Mouse (Mus musculus) large intestine, adult 2 months (tissue): Measurements from ENCODE around the gene Gm49392. TPM values are rescaled to one million over a fixed set of nuclear protein-coding genes. Genes with fewer than 3 reads are reported as not detected.
"Not testable (repeated sequence)": the region's sequence is repeated elsewhere in the genome, so short reads cannot be mapped to it uniquely, and the experiment has no call there.

Experiments used
- DNase-seq: peaks from one replicate; pipeline ENCODE4 v3.0.0-alpha.2; 2012; ENCODE audit warnings: low read depth, low spot score
- WGBS: fragments of 180-500 bp; shearing (Covaris S2); methylation state at CpG from one replicate; pipeline ENCODE4 v1.1.7; 2018; 5-methylcytosine and 5-hydroxymethylcytosine counted together
- polyA plus RNA-seq: library from polyadenylated mRNA; depleted of rRNA; stranded (reverse); fragments of >200 nt; gene quantifications from 2 replicates; pipeline ENCODE4 v1.2.3, GENCODE M21; 2012; rRNA removed

Gm49392 gene
- 0.14 and 0.15 TPM in 2 replicates for polyA plus RNA-seq

DNA sequence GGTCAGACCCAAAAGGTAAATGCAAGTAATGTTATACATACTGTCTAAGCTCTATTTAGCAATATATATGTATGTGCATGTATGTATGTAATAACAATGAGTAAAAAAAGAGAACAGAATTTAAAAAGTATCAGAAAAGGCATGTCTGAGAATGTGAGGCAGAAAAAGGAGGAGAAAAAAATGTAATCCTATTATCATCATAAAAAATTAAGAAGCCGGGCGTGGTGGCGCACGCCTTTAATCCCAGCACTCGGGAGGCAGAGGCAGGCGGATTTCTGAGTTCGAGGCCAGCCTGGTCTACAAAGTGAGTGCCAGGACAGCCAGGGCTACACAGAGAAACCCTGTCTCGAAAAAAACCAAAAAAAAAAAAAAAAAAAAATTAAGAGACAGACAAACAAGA, at the start of gene Gm49392:
TSS of gene Gm49392 (minus strand) at position 101 of the 400 bp plus-strand sequence.
- WGBS, result 82% methylated on average over 8 of the region's 8 CpGs
- DNase-seq, result not testable (repeated sequence)

DNA sequence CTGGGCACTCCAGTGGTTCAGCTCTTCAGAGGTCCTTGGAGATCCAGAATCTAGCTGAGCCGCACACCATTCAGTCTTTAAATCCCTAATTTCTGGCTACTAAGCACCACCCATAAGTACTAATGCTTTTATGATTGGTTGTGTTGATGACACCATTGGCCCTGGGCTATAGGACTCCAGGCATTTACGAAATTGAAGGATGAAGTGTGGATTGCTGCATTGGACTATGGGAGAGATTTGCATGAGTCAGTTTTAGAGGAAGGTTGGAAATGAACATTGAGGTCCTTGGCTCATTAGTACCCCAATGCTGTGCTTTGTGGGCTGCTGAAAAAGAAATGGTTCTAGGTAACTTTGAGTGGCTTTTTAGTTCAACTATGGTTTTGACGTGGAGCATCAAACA, 45.2 kb upstream of the Gm49392 start, which contains the start of gene Tpbpa:
TSS of gene Tpbpa (minus strand) at position 101 of the 400 bp plus-strand sequence.
- 72% methylated on average over 3 of the region's 3 CpGs for WGBS
- DNase-seq, result not testable (repeated sequence)

DNA sequence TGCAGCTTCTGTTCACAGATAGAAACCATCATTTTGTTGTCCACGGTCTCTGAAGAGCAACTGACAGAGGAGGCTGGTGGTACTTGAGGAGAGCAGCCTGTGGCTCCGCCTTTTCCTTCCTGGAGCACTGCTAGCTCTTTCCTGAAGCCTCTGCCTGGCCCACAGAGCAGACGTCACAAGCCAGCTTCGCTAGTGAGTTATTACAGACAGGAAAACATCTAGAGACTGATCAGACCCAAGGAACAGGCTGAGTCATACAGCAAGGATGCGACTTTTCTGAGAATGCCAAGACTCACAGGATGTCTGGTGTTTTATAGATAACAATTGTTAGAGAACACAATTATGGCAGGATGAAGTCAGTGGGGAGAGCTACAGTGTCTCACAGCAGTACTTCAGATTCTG, 39.8 kb upstream of the Gm49392 start, which contains the start of the genes Gm49391 and Ctla2a:
TSS of gene Gm49391 (minus strand) at position 72 of the 402 bp plus-strand sequence.
TSS of gene Ctla2a (minus strand) at position 126 of the 402 bp plus-strand sequence.
- 44% methylated on average over 5 of the region's 5 CpGs for WGBS
- no peak for DNase-seq

DNA sequence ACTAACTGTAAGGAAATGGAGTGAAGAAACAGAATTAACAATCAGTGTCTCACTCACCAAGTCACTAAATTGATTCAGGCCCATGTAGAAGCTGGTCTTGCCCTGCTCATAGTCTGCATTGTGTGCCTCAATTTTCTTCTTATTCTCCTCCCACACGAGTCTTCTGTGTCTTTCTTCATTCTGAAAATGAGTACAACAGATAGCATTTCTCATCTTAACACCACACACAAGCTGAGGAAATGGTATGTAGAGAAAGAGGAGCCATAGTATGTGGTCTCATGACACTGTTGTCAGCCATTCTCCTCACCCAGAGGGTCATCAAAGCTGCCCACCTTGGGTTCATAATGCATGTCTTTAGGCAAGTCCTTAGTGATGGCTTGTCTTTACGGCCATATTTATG, 38.8 kb upstream of the Gm49392 start, which contains the start of gene Gm49393:
TSS of gene Gm49393 (minus strand) at position 101 of the 400 bp plus-strand sequence.
- 54% methylated on average over 2 of the region's 2 CpGs for whole genome bisulfite sequencing
- DNase-seq, result not testable (repeated sequence)

DNA sequence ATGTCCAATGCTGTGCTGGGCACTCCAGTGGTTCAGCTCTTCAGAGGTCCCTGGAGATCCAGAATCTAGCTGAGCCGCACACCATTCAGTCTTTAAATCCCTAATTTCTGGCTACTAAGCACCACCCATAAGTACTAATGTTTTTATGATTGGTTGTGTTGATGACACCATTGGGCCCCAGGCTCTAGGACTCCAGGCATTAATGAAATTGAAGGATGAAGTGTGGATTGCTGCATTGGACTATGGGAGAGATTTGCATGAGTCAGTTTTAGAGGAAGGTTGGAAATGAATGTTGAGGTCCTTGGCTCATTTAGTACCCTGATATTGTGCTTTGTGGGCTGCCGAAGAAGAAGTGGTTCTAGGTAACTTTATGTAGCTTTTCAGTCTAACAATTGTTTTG, 8.1 kb upstream of the Gm49392 start, which contains the start of gene Tpbpb:
TSS of gene Tpbpb (minus strand) at position 101 of the 400 bp plus-strand sequence.
- DNase-seq, result not testable (repeated sequence)
- 81% methylated on average over 2 of the region's 2 CpGs for WGBS

DNA sequence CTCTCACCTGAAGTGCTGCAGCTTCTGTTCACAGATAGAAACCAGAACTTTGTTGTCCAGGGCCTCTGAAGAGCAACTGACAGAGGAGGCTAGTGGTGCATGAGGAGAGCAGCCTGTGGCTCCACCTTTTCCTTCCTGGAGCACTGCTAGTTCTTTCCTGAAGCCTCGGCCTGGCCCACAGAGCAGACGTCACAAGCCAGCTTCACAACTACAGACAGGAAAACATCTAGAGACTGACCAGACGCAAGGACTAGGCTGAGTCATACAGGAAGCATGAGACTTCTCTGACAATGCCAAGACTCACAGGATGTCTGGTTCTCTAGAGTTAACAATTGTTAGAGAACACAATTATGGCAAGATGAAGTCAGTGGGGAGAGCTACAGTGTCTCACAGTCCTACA, 634 bp upstream of the Gm49392 start, which contains the start of gene Ctla2b:
TSS of gene Ctla2b (minus strand) at position 120 of the 400 bp plus-strand sequence.
- no peak for DNase-seq
- 63% methylated on average over 3 of the region's 3 CpGs for WGBS

DNA sequence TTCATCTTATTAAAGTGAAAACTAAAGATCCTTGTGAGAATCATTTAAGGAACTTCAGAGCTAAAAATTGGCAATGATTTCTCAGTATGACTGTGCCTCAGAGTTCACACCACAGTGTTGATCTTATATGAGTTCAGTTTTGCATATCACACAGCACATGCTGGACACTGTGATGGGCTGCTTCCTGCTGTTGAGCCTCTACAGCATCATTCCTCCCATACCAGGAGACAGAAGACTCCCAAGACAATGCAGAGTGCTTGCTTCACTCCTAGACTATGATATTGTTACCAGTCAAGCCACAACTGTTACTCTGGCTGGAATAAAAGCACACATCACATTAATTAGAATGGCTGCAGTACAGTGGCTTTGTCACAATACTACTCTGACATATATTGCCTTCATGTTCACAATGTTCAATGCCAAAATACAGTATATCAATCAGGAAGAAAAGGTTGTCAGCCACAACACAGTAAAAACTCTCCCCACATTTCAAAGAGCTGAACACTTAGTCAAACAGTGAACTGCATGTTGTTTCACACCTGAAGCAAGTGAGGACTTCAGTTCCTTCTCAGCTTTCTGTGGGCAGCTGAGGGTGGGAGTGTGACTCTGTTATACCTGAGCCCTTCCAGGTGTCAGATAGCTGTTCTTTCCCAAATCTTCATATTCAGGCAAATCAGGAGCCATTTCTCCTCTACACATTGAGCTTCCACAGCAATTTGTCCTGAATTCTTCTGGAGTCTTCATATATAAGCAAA, 1.1 kb downstream of the Gm49392 start:
- DNase-seq, result no peak

DNA sequence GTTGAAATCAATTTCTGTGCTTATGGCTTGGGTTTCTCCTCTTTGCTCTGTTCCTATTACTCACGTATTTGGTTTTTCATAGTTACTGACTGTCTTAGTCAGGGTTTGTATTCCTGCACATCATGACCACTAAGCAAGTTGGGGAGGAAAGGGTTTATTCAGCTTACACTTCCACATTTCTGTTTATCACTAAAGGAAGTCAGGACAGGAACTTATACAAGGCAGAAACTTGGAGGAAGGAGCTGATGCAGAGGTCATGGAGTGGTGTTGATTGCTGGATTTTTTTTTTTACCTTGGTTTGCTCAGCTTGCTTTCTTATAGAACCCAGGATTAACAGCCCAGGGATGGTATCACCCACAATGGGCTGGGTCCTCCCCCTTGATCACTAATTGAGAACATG, 4.4 kb downstream of the Gm49392 start:
- DNase-seq, result no peak
- WGBS, result 79% methylated on average over 1 of the region's 1 CpGs

DNA sequence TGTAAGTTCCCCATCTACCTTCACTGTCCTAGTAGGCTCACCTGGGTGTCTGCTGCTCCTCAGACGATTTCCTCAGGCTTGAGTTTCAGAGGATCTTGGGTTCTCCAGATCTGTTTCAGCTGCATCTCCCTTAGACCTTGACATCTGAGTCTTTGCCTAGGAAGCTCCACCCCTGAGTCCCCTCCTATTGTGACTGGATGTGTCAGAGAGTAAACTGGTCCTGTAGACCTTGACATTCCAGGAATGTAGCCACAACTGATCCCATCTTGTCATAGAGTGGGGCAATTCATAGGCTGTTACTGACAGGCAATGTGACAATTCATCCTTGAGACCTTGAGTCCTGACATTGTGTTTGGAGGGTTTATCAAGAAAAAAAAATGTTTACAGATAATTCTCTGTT, 32.4 kb downstream of the Gm49392 start, which contains the start of gene 4930486L24Rik:
TSS of gene 4930486L24Rik (minus strand) at position 195 of the 400 bp plus-strand sequence.
- DNase-seq, result no peak
- 69% methylated on average over 1 of the region's 1 CpGs for WGBS

DNA sequence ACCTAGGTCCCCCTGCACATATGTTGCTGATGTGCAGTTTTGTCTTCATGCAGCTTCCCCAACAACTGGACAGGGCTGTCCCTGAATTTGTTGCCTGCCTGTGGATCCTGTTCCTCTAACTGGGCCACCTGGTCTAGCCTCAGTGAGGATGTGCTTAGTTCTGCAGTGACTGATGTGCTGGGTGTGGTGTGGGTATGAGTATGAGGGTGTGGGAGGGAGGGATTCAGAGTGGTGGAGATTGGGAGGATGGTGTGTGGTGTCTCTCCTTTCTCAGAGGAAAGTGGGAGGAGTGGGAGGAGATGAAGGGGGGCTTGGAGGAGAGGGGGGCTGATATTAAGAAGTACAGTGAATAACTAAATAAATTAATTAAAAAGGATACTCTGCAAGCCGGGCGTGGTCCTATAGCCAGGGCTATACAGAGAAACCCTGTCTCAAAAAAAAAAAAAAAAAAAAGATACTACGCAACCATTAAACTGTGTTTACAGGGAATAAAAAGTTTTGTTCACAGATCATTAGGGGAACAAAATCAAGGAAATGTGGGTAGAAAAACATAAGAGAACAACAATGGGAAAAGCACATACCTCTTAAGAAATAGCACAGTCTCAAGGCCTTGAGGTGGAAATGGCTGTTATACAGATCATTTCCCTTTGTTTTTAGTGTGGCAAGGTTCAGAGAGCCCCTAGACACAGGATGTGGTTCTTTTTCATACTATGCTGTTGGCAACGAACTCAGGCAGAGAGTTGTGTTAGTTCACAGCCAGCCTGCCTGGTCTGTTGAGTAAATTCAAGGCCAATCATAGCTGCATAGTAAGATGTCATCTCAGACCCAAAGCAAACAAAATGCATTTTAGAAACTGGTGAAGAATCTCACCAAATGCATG, 48.2 kb downstream of the Gm49392 start:
- DNase-seq, result no peak
- WGBS, result 72% methylated on average over 4 of the region's 4 CpGs

DNA sequence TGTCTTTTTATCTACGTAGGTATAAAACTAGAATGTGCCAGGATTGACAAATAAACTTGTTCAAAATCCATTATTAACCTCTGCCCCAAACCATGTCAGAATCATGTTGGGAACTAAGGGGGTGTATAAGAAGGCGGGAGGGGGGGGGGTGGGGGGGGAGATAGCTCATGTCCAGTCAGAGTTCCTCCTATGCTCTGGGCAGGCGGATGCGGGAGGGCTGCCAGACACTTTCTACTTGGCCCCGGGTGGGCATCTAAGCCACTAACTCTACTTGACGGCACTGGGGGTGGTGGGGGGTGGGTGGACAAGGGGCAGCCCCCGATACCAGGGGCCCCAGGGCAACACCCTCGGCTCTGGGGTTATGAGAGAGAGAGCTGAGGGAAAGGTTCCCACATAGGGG, 53.5 kb downstream of the Gm49392 start:
- WGBS, result 81% methylated on average over 8 of the region's 8 CpGs

DNA sequence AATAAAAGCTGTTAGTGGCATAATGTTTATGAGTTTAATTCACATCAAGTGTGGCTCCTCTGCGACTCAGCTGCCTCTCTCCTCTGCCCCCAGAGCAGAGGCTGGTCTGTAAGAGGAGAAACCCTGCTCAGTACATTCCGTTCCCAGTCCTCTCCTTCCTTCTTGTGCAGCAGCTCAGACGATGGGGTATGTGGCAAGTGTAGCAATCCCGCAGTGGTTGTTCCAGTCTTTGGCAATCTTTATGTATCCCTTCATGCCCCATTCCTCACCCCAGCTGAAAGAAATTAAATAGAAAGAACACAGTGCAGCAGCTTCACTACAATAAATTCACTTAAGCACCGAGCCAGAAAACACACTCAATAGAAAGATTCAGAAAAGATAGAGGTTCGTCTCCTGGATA, 54.0 kb downstream of the Gm49392 start:
- 78% methylated on average over 6 of the region's 6 CpGs for WGBS
- no peak for DNase-seq

More for the DNA sequence above, 53.5 kb downstream of the Gm49392 start:
- no peak for DNase-seq

DNA sequence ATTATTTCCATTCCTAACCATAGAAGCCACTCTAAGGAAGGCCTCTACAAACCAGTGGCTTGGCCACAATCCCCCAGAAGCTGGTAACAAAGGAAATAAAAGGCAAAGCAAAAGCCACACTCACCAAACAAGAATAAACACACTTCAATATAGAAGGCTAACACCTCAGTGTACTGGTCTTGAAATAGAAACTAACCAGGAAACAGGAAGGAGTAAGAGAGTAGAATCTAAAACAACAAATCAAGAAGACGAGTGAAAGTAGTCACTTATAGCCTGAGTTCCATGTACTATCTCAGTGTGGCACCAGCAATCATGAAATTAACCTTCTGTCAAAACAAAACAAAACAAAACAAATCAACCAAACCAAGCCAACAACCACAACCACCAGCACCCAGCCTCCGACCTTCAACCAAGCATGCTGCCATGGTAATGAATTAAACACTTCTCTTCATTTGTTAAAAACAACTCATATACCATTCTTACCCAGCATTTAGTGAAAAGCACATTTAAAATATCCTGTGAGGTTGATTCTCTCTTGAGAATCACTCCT, 57.3 kb downstream of the Gm49392 start:
- 51% methylated on average over 2 of the region's 2 CpGs for WGBS
- no peak for DNase-seq

DNA sequence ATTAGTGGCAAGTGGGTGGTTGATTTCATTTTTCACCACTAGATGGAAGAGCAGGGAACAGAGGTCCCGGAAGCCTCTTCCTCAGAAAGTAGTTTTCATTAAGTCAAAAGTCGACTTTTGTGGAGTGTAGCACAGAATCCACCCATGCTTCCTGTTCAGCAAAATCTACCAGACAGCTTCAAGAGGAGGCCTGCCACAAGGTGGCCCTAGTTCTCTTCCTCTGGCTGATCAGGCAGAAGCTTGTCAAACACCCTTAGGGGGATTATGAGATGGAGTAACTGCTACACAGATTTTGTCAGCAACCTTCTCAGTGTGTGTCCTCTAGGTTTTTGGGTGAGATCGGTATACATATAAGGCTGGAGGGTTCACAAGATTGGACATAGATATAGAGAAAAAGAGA, 70.6 kb downstream of the Gm49392 start:
- WGBS, result 57% methylated on average over 3 of the region's 3 CpGs
- DNase-seq, result no peak

DNA sequence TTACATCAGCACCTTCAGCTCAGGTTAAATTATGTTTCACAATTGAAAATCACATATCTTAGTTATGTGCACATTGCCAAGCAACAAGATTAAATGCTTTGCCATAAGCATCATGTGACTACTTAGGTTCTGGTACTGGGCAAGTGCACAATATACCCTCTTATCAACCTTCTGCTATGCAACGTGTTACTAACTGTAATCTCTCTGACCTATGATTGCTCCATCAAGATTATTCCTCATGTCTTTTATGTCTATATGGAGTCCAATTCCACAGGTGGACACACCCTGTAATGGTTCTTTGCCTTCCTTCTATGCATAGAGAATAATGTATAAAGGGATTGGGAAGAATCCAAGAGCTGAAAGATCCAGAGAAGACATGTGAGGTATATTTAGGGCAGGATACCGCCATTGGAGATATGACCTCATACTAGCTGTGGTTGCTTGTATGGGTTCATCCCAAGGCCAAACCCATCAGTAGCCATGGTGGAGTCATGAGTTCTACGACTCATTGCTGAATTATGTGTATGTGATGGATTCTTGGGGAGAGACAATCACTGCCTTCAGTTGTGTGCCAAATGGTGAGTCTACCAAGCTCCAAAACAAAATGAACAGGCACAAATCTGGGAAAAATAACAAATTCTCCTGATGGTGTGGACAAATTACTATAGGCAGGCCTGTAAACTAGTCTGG, 76.1 kb downstream of the Gm49392 start:
- DNase-seq, result no peak
- 40% methylated on average over 3 of the region's 3 CpGs for WGBS

DNA sequence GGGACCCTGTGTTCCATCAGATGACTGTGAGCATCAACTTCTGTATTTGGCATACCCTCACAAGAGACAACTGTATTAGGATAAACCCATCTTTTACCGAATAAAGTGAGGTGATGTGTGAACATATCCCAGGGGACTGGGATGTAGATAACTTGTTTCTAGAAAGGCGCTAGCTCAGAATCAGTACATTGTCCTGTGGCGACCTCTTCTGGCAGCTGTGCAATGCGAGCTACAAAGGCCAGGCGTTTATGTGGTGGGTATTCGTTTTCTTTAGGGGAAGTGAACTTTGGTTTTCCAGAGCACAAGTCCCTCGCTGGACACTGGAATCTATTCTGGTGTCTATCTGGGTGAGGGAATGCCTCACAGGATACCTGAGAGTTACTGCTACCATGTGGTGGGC, 77.2 kb downstream of the Gm49392 start:
- DNase-seq, result no peak
- WGBS, result 14% methylated on average over 7 of the region's 7 CpGs

DNA sequence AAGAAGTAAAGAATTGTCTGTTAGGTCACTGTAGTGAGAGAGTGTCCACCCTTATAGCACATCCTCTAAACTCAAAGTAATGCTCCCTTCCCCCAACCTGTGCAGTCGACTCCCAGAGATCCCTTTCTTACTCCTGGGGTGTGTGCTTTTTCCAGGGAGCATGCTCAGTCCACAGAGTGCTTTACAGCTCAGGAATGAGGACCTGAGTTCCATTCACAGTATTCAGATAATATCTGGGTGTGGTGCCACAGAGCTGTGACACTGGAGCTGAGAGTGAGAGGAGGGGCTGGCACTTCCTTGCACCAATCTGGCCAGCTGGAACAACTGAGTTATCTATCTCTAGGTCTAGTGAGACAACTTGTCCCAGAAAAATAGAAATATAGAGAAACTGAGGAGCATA, 83.0 kb downstream of the Gm49392 start:
- no peak for DNase-seq
- 24% methylated on average over 1 of the region's 1 CpGs for WGBS

DNA sequence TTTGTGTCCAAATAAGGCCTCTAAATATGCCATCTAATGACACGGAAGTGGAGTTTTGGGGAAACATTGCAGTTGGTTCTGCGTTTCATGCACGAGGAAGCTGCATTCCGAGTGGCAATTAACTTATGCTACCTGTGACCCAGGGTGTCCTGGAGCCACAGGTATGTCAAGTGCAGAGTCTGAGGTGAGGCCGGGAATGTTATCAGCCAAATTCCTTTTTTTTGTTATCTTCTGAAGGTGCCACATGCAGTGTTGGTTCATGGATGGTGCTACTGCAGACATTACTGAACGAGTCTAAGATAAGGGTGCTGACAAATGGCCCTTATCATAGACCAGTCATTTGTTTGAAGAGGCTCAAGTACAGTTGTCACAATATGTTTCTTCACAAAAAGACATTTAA, 83.9 kb downstream of the Gm49392 start:
- WGBS, result 48% methylated on average over 6 of the region's 6 CpGs
- no peak for DNase-seq

DNA sequence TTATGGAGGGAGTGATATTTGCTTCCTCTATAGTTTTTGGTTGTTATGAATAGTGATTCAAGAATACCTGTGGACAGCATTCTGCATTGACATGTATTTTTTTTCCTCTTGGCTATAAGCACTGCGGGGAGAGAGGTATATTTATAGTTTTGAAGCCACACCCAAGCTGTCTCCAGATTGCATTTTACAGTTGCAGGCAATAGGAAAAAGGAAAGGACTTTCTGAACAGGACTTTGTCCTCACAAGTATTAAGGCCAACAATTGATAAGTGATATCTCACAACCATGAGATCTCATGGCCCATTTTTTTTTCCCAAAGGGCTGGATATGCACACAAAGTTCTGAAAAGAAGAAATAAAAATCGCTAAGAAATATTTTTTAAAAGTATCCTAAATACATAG, 87.0 kb downstream of the Gm49392 start:
- DNase-seq, result no peak
- 46% methylated on average over 2 of the region's 2 CpGs for WGBS
